Mouse (Mus musculus) embryonic stem cell, embryonic (primary cell): ENCODE data around the gene Prkcg.

Experiments
- CTCF ChIA-PET, 4 experiments: fragments of 300-600 bp in 2 of 4; fragments of 350-600 bp in 2 of 4; sonication (Branson Sonifier 250); formaldehyde crosslinking; loops; one replicate each; lab custom pipeline; 2022; ENCODE audit warnings: inconsistent platforms in 2 of 4; lab: Charles Lee
- POLR2A ChIA-PET, 4 experiments: fragments of 300-600 bp in 2 of 4; fragments of 350-600 bp in 2 of 4; sonication (Branson Sonifier 250); formaldehyde crosslinking; loops; one replicate each; lab custom pipeline; 2022; ENCODE audit warnings: antibody characterized with exemption in 4 of 4, inconsistent platforms in 1 of 4; lab: Charles Lee

The Prkcg gene

DNA sequence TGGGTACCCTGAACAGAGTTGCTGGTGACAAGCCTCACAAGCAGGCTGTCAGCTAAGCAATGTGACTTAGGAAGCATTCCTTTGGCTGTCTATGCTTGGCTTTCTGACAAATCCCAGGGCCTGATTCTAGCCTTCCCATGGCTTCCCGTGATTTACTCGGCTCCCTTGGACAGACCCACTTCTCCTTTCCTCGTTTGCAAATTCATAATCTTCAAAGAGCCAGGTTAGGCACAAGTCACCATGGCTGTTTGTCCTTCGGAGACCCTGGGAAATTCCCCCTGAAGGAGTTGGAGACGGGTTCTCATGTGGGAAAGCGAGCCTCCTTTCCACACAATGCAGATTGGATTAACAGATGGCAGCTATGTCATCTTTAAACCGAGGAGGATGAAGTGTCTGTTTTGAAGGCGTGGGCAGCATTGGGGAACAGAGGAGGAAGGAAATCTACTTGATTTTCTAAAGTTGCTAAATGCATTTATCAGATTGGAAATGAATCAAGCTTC is 8.3 kb upstream of the Prkcg start:
- ChIA-PET CTCF (interaction anchor here in 2 of 4 experiments (0.6 to 3.3 kb wide), 5 partner anchors 9 to 87 kb away, joined by 3 to 10 read pairs (median 4); no protein-coding TSS in a partner anchor), POLR2A (interaction anchor here (0.7 to 4.0 kb wide), 19 partner anchors 9 to 74 kb away, joined by 3 to 25 read pairs (median 4); partner anchors contain the start of genes Myadm (in 1 of the 4) and Prkcg (in 1 of the 4))

DNA sequence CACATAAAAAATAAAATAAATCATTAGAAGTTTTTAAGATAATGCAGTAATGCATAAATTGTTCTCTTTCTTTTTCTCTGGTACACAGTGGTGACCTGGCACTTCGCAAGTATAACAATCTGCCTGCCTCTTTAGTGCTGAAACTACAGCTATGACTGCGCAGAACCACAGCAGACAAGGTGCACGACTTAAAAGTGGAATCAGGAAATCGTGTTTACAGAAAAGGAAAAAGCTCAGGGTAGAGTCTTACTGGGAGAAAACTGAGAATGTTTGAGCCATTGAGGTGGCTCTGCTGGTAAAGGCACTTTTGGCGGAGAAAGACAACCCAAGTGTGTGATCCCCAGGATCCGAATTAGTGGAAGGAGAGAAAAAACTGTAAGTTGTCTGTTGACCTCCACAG is 7.2 kb upstream of the Prkcg start:
- ChIA-PET POLR2A (interaction anchor here in 3 of 4 experiments (0.5 to 4.0 kb wide), 14 partner anchors 9 to 297 kb away, joined by 3 to 25 read pairs (median 4); no protein-coding TSS in a partner anchor), CTCF (interaction anchor here (0.5 to 3.3 kb wide), 4 partner anchors 19 to 1191 kb away, joined by 3 to 10 read pairs (median 4); no protein-coding TSS in a partner anchor)

DNA sequence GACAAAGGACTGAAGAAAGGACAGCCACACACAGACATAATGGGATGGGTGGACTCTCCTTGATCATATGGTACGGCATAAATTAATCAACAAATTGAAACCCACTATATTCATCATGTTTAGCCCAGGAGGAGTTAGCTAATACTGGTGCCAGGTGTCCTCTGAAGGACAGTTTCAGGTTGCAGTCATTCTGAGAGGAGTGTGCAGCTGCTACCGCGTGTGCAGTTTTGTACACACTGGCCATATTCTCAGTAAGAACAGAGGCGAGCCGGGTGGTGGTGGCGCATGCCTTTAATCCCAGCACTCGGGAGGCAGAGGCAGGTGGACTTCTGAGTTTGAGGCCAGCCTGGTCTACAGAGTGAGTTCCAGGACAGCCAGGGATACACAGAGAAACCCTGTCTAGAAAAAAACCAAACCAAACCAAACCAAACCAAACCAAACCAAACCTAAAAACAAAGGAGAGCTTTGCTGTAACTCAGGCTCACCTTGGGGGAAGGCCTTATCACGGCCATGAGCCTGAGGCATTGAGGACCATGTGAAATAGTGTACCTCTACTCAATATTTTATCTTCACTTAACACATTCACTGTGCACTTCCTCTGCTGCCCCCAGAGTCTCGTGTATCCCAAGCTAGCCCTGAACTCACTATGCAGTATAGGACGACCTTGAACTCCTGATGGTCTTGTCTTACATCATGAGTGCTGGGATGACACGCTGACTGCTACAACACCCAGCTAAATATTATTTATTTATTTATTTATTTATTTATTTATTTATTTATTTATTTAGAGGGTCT is 5.7 kb upstream of the Prkcg start:
- ChIA-PET CTCF (interaction anchor here in 1 of 4 experiments (1.3 kb wide), 1 partner anchor 19 kb away, joined by 3 read pairs; no protein-coding TSS in a partner anchor), POLR2A (interaction anchor here (0.6 to 4.3 kb wide), 16 partner anchors 9 to 410 kb away, joined by 3 to 25 read pairs (median 4); partner anchors contain the start of genes Mboat7 (in 1 of the 4) and Tsen34 (in 1 of the 4))

DNA sequence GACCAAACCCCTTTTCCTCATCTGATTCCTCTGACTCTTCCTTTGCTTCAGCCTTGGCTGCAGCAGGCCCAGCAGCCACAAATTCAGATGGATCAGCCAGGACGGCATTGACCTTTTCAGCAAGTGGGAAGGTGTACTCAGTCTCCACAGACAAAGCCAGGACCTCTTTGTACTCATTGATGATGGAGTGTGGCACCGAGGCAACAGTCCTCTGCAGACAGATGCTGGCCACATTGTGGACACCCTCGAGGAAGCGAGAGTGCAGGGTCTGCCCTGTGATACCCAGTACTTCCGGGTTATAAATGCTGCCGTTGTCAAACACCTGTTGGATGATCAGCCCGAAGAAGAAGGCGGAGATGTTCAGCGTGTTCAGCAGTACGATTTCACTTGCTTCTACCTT is 4.4 kb upstream of the Prkcg start:
- ChIA-PET CTCF (interaction anchor here in 1 of 4 experiments (1.0 to 1.3 kb wide), 2 partner anchors 16 to 20 kb away, joined by 3 to 6 read pairs; no protein-coding TSS in a partner anchor), POLR2A (interaction anchor here in 3 of 4 experiments (0.6 to 4.3 kb wide), 6 partner anchors 9 to 408 kb away, joined by 3 to 25 read pairs (median 6); partner anchors contain the start of genes Mboat7 (in 1 of the 3) and Tsen34 (in 1 of the 3))

DNA sequence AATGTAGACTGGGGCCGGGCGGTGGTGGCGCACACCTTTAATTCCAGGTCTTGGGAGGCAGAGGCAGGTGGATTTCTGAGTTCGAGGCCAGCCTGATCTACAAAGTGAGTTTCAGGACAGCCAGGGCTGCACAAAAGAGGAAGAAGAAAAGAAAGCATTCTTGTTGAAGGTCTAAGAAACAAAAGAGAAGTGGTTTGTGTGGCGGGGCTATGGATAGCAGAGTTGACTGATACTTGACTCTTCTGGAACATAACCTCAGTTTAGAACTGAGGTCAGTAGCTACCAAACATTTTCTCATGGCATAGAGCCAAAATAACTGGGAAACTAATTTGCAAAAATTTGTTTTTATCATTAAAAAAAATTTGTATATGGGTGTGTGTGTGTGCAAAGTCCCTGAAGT is 2.9 kb upstream of the Prkcg start:
- POLR2A ChIA-PET = interaction anchor here in 1 of 4 experiments (0.6 to 4.3 kb wide), 4 partner anchors 15 to 73 kb away, joined by 4 to 25 read pairs (median 4); no protein-coding TSS in a partner anchor
- CTCF ChIA-PET = no interaction called here

DNA sequence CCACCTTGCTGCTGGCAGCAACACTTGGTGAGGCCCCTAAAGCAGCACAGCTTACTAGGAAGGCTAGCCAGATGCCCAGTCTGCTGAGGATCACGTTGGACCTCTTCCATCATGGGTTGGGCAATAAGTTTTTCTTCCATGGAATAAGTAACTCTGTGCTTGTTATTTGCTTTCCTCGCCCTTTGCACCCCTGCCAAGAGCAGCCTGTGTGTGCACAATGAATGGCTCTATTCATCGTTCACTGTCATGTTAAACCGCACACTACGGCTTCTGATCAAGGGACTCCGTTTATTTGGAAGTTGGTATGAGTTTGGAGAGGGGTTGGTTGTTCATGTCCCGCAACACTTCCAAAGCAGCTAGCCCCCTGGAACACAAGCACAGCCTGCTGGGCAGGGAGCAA is 1.8 kb upstream of the Prkcg start:
- CTCF ChIA-PET = interaction anchor here in 2 of 4 experiments (0.7 to 0.9 kb wide), 2 partner anchors 10 to 13 kb away, joined by 3 read pairs; no protein-coding TSS in a partner anchor
- POLR2A ChIA-PET = interaction anchor here in 1 of 4 experiments (0.6 to 0.9 kb wide), 3 partner anchors 65 to 133 kb away, joined by 3 read pairs; no protein-coding TSS in a partner anchor

DNA sequence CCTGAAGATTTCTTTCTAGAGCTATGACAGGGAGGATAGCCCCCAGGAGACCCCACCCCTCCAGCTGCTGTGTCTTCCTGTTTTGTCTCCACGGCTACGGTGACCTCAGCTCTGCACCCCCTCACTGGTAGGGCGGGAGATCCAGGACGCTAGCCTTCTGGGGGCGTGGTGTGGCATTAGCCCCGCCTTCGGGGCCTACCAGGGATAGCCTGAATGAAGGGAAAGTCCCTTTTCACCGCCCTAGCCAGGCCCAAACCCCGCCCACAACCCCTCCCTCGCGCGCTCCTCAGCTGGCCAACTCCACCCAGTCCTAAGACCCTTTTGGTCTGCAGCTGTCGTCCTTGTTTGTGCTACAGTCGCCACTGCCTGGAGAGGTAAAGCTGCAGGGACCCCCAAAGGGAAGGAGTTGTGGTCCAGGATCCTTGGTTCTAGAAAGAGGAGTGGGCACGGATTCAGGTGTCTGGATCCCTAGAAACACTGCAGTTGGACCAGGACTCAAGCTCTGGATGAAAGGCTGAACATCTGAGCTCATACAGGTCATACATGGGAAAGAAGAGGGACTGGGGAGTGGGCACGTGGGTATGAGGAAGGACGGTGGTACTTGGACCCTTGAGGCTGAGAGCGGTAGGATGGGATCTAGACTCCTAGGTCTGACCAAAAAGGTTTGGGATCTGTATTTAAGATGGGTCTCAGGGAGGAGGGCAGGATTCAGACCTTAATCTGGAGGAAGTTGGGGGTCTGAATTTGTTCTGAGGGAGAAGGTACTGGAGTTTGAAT is 1.5 kb downstream of the Prkcg start:
- ChIA-PET CTCF (interaction anchor here (0.5 to 3.6 kb wide), 21 partner anchors 8 to 97 kb away, joined by 3 to 43 read pairs (median 4); no protein-coding TSS in a partner anchor), POLR2A (interaction anchor here (0.5 to 4.3 kb wide), 82 partner anchors 9 to 1725 kb away, joined by 3 to 127 read pairs (median 5); partner anchors contain the start of genes Mboat7 (in 2 of the 4), Tsen34 (in 2 of the 4), AU018091 (in 1 of the 4) and Cnot3 (in 1 of the 4))

DNA sequence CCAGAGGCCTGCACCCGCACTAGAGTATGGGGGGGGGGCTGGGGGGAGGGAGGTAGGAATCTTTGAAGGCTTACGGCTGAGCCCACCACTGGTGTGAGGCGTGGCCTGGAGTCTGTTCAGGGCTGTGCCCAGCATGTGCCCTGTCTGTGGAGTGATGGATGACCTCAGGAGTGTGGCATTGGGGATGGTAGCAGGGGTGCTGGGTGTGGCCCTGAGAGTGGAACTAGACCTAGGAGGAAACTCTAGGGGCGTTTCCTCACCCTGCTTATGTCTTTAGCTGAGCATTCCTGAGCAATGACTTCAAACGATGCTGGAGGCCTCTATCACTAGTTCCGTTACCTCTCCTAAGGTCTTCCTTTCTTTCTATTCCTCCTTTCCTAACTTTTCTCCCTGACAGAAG is 2.2 kb downstream of the Prkcg start:
- ChIA-PET POLR2A (interaction anchor here (0.6 to 4.3 kb wide), 48 partner anchors 9 to 1724 kb away, joined by 3 to 127 read pairs (median 6); partner anchors contain the start of genes Gm44973 (in 1 of the 4), Ndufa3 (in 1 of the 4) and Ube2s (in 1 of the 4)), CTCF (interaction anchor here in 3 of 4 experiments (0.5 to 3.6 kb wide), 9 partner anchors 9 to 97 kb away, joined by 3 to 43 read pairs (median 4); no protein-coding TSS in a partner anchor)

DNA sequence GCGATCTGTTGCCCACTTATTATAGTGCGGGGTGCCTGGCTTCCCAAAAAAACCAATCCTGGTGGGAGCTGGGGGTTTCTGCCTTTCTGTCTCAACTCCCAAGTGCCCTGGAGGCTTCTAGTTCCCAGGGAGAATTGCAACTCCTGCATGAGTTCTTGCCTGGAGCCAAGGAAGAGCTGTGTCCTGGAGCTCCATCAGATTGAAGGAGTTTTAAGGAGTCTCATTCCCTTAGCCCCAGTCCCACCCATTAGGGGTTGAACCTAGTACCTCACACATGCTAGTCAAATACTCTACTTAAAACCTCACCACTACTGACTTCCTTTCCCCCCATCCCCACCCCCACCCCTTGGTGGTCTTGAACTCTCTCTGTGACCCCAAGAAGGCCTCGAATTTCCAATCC is 2.8 kb downstream of the Prkcg start:
- POLR2A ChIA-PET = interaction anchor here (0.6 to 4.3 kb wide), 28 partner anchors 9 to 1363 kb away, joined by 3 to 127 read pairs (median 5); partner anchors contain the start of gene Ndufa3 (in 1 of the 4)

DNA sequence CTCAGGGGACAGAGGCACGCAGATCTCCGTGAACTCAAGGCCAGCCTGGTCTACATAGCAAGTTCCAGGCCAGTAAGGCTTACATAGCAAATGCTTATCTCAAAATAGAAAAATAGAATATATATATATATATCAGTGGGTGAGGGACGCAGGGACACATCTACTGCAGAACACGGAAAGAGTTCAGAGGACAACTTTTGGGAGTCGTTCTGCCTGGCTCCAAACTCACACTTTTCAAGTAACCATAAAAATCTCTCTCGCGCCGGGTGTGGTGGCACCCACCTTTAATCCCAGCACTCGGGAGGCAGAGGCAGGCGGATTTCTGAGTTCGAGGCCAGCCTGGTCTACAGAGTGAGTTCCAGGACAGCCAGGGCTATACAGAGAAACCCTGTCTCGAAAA is 3.3 kb downstream of the Prkcg start:
- POLR2A ChIA-PET = interaction anchor here (0.6 to 4.3 kb wide), 18 partner anchors 8 to 1363 kb away, joined by 3 to 127 read pairs (median 6); no protein-coding TSS in a partner anchor
- CTCF ChIA-PET = interaction anchor here in 1 of 4 experiments (1.1 kb wide), 2 partner anchors 8 to 9 kb away, joined by 3 read pairs; no protein-coding TSS in a partner anchor

More for the DNA sequence above, 2.8 kb downstream of the Prkcg start:
- CTCF ChIA-PET = interaction anchor here in 3 of 4 experiments (0.5 to 3.6 kb wide), 6 partner anchors 8 to 98 kb away, joined by 3 to 43 read pairs (median 4); no protein-coding TSS in a partner anchor

DNA sequence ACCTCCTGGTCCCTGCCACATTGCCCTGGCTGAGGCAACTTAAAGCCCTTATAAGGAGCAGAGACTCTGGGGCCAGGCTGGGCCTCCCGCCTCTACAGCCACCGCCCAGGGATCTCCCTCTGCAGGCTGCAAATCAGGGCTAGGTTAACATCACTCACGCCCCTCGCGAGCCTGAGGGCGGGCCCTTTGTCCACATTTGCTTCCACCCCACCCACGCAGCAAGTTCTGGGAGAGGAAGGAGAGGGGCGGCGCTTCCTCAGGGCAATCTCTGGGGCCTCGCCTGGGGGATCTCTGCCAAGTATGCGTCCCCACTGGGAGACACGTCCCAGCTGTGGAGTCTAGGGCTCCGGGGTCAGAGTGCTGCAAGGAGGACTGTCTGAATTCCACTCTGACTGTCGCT is 3.8 kb downstream of the Prkcg start:
- CTCF ChIA-PET = interaction anchor here in 2 of 4 experiments (1.1 kb wide), 3 partner anchors 29 to 54 kb away, joined by 3 to 4 read pairs (median 3); no protein-coding TSS in a partner anchor
- POLR2A ChIA-PET = interaction anchor here in 3 of 4 experiments (0.6 to 3.2 kb wide), 19 partner anchors 9 to 400 kb away, joined by 3 to 18 read pairs (median 5); partner anchors contain the start of genes AU018091 (in 1 of the 3) and Tsen34 (in 1 of the 3)

DNA sequence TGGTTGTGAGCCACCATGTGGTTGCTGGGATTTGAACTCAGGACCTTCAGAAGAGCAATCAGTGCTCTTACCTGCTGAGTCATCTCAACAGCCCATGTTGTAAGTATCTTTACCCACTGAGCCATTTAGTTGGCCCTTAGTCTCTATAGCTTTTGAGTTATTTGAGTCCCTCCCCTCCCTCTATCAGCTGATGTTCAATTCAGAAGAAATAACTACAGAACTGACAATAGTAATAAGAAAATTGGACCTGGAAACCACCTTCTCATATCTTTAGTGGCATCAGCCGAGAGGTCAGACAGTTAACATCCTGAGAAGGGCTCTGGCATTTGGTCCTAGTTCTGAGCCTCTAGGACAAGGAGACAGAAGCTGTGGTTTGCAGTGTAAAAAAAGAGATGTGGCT is 5.8 kb downstream of the Prkcg start:
- ChIA-PET POLR2A (interaction anchor here in 2 of 4 experiments (0.7 to 3.2 kb wide), 6 partner anchors 9 to 128 kb away, joined by 3 to 18 read pairs (median 4); no protein-coding TSS in a partner anchor), CTCF (interaction anchor here in 1 of 4 experiments (0.6 kb wide), 1 partner anchor 12 kb away, joined by 3 read pairs; no protein-coding TSS in a partner anchor)

DNA sequence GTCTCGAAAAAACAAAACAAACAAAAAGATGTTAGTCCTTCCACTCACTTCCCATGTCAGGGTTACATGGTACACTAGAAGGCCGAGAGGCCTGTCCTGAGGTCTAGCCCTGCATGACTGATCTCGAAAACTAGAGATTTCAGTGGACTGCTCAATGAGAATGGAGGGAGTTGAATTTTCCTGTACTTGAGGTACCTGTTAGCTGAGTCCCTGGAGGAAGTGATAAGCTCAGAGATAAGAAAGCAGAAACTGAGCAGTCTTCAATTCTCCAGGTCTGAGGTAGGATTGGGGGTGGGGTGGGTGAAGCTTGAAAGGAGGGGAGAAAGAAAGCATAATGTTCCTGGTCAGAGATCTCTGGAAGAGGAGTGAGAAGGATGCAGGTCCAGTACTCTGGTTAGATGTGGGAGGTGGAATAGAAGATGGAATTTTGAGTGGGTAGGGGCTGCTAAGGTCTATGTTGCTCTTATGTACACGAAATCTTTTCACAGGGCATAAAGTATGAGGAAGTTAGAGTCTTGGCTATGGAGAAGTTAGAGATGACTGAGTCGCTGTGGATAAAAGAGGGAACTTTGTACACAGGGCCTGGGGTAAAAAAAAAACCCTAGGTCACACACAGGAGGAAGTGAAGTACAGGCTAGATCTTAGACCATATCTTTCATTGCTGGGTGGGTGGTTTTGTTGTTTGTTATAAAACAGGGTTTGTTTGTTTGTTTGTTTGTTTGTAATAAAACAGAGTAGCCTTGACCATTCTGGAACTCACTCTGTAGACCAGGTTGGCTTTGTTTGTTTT is 6.5 kb downstream of the Prkcg start:
- ChIA-PET CTCF (interaction anchor here in 2 of 4 experiments (0.6 to 1.5 kb wide), 3 partner anchors 8 to 45 kb away, joined by 3 to 7 read pairs (median 3); no protein-coding TSS in a partner anchor), POLR2A (interaction anchor here in 3 of 4 experiments (0.6 to 9.3 kb wide), 9 partner anchors 9 to 129 kb away, joined by 3 to 84 read pairs (median 5); no protein-coding TSS in a partner anchor)

DNA sequence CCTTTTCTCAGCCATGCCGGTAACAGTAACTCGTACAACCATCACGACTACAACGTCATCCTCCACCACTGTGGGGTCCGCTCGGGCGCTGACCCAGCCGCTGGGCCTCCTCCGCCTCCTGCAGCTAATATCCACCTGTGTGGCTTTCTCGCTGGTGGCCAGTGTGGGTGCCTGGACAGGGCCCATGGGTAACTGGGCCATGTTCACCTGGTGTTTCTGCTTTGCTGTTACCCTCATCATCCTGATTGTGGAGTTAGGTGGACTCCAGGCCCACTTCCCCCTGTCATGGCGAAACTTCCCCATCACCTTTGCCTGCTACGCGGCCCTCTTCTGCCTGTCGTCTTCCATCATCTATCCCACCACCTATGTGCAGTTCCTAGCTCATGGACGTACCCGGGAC is 7.7 kb downstream of the Prkcg start:
- ChIA-PET POLR2A (interaction anchor here in 2 of 4 experiments (0.8 to 9.3 kb wide), 2 partner anchors 76 to 95 kb away, joined by 3 to 84 read pairs; no protein-coding TSS in a partner anchor), CTCF (interaction anchor here in 2 of 4 experiments (0.5 to 1.5 kb wide), 3 partner anchors 47 to 157 kb away, joined by 3 read pairs; no protein-coding TSS in a partner anchor)

DNA sequence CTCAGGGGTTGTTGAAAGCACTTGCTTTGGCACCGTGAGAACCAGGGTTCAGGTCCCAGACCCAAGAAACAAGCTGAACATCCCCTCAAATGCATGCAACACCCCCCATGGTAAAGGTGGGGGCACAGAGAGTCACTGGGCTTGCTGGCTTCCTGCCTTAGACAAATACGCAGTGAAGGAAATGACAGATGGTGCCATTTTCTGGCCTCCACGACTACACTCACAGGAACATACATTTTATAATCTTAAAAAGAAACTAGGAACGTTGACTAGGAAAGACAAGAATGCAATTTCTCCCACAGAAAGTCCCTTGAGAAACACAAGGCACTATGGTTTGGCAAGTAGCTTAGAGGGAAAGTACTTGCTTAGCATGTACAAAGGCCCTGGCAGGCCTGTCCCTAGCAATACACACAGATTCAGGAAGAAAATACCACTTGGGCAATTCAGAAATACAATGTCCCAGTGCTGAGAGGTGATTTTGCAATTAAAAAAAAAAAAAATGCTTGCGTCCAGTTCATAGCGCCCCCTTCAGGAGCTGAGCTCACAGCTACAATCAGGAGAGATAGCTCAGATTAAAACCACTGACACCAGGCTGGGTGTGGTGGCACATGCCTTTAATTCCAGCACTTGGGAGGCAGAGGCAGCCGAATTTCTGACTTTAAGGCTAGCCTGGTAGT is 11.1 kb downstream of the Prkcg start:
- ChIA-PET CTCF (interaction anchor here (0.5 to 3.5 kb wide), 54 partner anchors 8 to 317 kb away, joined by 3 to 43 read pairs (median 4); partner anchors contain the start of genes Cacng7 (in 1 of the 4), Myadm (in 1 of the 4), Ndufa3 (in 1 of the 4) and Prkcg (in 1 of the 4)), POLR2A (interaction anchor here (0.6 to 9.3 kb wide), 68 partner anchors 8 to 1453 kb away, joined by 3 to 127 read pairs (median 4); partner anchors contain the start of genes Myadm (in 4 of the 4), Prkcg (in 4 of the 4), Cacng6 (in 1 of the 4) and Cox6b2 (in 1 of the 4))
